Mouse (Mus musculus): ENCODE data around the gene Ms4a14. TPM values are rescaled to one million over a fixed set of nuclear protein-coding genes. Genes with fewer than 3 reads are reported as not detected.
"Not testable (repeated sequence)": the region's sequence is repeated elsewhere in the genome, so short reads cannot be mapped to it uniquely, and the experiment has no call there.

The Ms4a14 gene
- polyA plus RNA-seq, 1 experiment: not detected

- no peaks in the 10 kb centered on the region for H3K27me3 ChIP-seq (ENCODE audit: control insufficient read depth)
- H3K4me3 ChIP-seq (replicated peaks): no peak overlapping the region
- TF ChIP-seq TAL1 (IDR thresholded peaks at IDR 0.05; ENCODE audit: low read length) (no peak), GATA1 (IDR thresholded peaks at IDR 0.05; ENCODE audit: low read length) (no peak)
- no peaks in the 10 kb centered on the region for H3K36me3 ChIP-seq (ENCODE audit: control insufficient read depth)
- H3K9me3 ChIP-seq (ENCODE audit: control insufficient read depth, low read length): no peaks in the 10 kb centered on the region
- H3K4me1 ChIP-seq (ENCODE audit: control insufficient read depth): no peaks in the 10 kb centered on the region
Measured at GRCm38 (mm10) chr19:11266956-11267355, 47.3 kb downstream of the Ms4a14 start.

- no peaks in the 10 kb centered on the region for H3K9me3 ChIP-seq (ENCODE audit: control insufficient read depth, low read length)
- no peaks in the 10 kb centered on the region for H3K4me1 ChIP-seq (ENCODE audit: control insufficient read depth)
- TF ChIP-seq TAL1 (IDR thresholded peaks at IDR 0.05; ENCODE audit: low read length): no peak
- TF ChIP-seq GATA1 (IDR thresholded peaks at IDR 0.05; ENCODE audit: low read length): no peak
- no peaks in the 10 kb centered on the region for H3K27me3 ChIP-seq (ENCODE audit: control insufficient read depth)
- H3K4me3 ChIP-seq (replicated peaks): no peak within 1 kb of the TSS
- no peaks in the 10 kb centered on the region for H3K36me3 ChIP-seq (ENCODE audit: control insufficient read depth)
Measured at GRCm38 (mm10) chr19:11266052-11266845, 48.0 kb downstream of the Ms4a14 start, which contains the start of gene Ms4a1. TSS of gene Ms4a1 (minus strand) at chr19:11266241.

- Histone ChIP-seq H3K4me1 (ENCODE audit: control insufficient read depth) (no peaks in the 10 kb centered on the region), H3K9me3 (ENCODE audit: control insufficient read depth, low read length) (no peaks in the 10 kb centered on the region), H3K36me3 (ENCODE audit: control insufficient read depth) (no peaks in the 10 kb centered on the region), H3K4me3 (replicated peaks) (no peak overlapping the region), H3K27me3 (ENCODE audit: control insufficient read depth) (no peaks in the 10 kb centered on the region)
- TF ChIP-seq TAL1 (IDR thresholded peaks at IDR 0.05; ENCODE audit: low read length) (no peak), GATA1 (IDR thresholded peaks at IDR 0.05; ENCODE audit: low read length) (no peak)
Measured at GRCm38 (mm10) chr19:11264602-11265185, 49.6 kb downstream of the Ms4a14 start.

- Histone ChIP-seq H3K27me3 (ENCODE audit: control insufficient read depth) (no peaks in the 10 kb centered on the region), H3K4me3 (replicated peaks) (no peak overlapping the region), H3K4me1 (ENCODE audit: control insufficient read depth) (no peaks in the 10 kb centered on the region), H3K36me3 (ENCODE audit: control insufficient read depth) (no peaks in the 10 kb centered on the region), H3K9me3 (ENCODE audit: control insufficient read depth, low read length) (no peaks in the 10 kb centered on the region)
- TF ChIP-seq TAL1 (IDR thresholded peaks at IDR 0.05; ENCODE audit: low read length) (no peak), GATA1 (IDR thresholded peaks at IDR 0.05; ENCODE audit: low read length) (no peak)
Measured at GRCm38 (mm10) chr19:11263549-11263948, 50.7 kb downstream of the Ms4a14 start.

GRCm38 (mm10) chr19:11262932-11263331 is 51.3 kb downstream of the Ms4a14 start:
- not testable (repeated sequence) for H3K4me1 ChIP-seq (ENCODE audit: control insufficient read depth); H3K27me3 ChIP-seq (ENCODE audit: control insufficient read depth); H3K4me3 ChIP-seq (replicated peaks); H3K9me3 ChIP-seq (ENCODE audit: control insufficient read depth, low read length); H3K36me3 ChIP-seq (ENCODE audit: control insufficient read depth)

- Histone ChIP-seq H3K9me3 (ENCODE audit: control insufficient read depth, low read length) (no peaks in the 10 kb centered on the region), H3K4me3 (replicated peaks) (no peak overlapping the region), H3K27me3 (ENCODE audit: control insufficient read depth) (no peaks in the 10 kb centered on the region), H3K4me1 (ENCODE audit: control insufficient read depth) (no peaks in the 10 kb centered on the region), H3K36me3 (ENCODE audit: control insufficient read depth) (no peaks in the 10 kb centered on the region)
- no peak for TF ChIP-seq GATA1 (IDR thresholded peaks at IDR 0.05; ENCODE audit: low read length)
- no peak for TF ChIP-seq TAL1 (IDR thresholded peaks at IDR 0.05; ENCODE audit: low read length)
Measured at GRCm38 (mm10) chr19:11261522-11261921, 52.7 kb downstream of the Ms4a14 start.

Other genes starting within 250 kb of the Ms4a14 start
- gene Ms4a8a, start 233.4 kb downstream of the Ms4a14 start, polyA plus RNA-seq (2012): not detected in 2 replicates
- gene 1700017D01Rik, start 183.6 kb downstream of the Ms4a14 start, polyA plus RNA-seq (2012): not detected in 2 replicates
- gene 1700025F22Rik, start 149.1 kb downstream of the Ms4a14 start, polyA plus RNA-seq (2012): not detected in 2 replicates
- not detected in 2 replicates for gene Ms4a13, start 117.7 kb downstream of the Ms4a14 start, polyA plus RNA-seq (2012)
- gene Ms4a12, start 82.0 kb downstream of the Ms4a14 start, polyA plus RNA-seq (2012): not detected in 2 replicates
- gene Ms4a1, start 48.2 kb downstream of the Ms4a14 start, polyA plus RNA-seq (2012): not detected in 2 replicates
- gene Ms4a5, start 30.6 kb downstream of the Ms4a14 start, polyA plus RNA-seq (2012): not detected in 2 replicates
- gene Ms4a7, start 21.7 kb upstream of the Ms4a14 start, polyA plus RNA-seq (2012): not detected in 2 replicates
- not detected in 2 replicates for gene Ms4a4a, start 61.1 kb upstream of the Ms4a14 start, polyA plus RNA-seq (2012)
- not detected in 2 replicates for gene Ms4a4c, start 90.3 kb upstream of the Ms4a14 start, polyA plus RNA-seq (2012)
- gene Ms4a4b, start 129.1 kb upstream of the Ms4a14 start, polyA plus RNA-seq (2012): 0.05 TPM in 1 of 2 replicates, not detected in the other
- not detected in 2 replicates for gene Ms4a6c, start 154.9 kb upstream of the Ms4a14 start, polyA plus RNA-seq (2012)
- gene Gm8369, start 171.5 kb upstream of the Ms4a14 start, polyA plus RNA-seq (2012): not detected in 2 replicates
- not detected in 2 replicates for gene Ms4a6b, start 202.1 kb upstream of the Ms4a14 start, polyA plus RNA-seq (2012)
- gene Ms4a4d, start 222.3 kb upstream of the Ms4a14 start, polyA plus RNA-seq (2012): not detected in 2 replicates